Mouse (Mus musculus): ENCODE results near the gene Cd83.

GRCm38 (mm10) chr13:43830892-43831673, 46.5 kb downstream of the Cd83 start:
- no peak for TF ChIP-seq CTCF (IDR thresholded peaks at IDR 0.05; ENCODE audit: low read depth)
- TF ChIP-seq EP300 (IDR thresholded peaks at IDR 0.05; ENCODE audit: low read depth), result no peak

All from heart, postnatal 0 days (tissue).